Mouse (Mus musculus) neutrophil, adult 59 days (primary cell): ENCODE measurements around the gene Gtf2h5. TPM values are rescaled to one million over a fixed set of nuclear protein-coding genes. Genes with fewer than 3 reads are reported as not detected.

Experiments used
- total RNA-seq, 2 experiments: library from RNA; stranded (reverse); gene quantifications; 1 replicate in 1 of 2; 2 replicates in 1 of 2; pipeline ENCODE4 v1.2.4; 2023

The Gtf2h5 gene
- total RNA-seq = 10 to 100 TPM; 33.8 to 42.5 TPM

GRCm38 (mm10) chr17:6079287-6080122, at the start of gene Gtf2h5, which contains the start of gene Serac1:
TSS of gene Gtf2h5 (plus strand) at chr17:6079786.
TSS of gene Serac1 (minus strand) at chr17:6079741.

DNA sequence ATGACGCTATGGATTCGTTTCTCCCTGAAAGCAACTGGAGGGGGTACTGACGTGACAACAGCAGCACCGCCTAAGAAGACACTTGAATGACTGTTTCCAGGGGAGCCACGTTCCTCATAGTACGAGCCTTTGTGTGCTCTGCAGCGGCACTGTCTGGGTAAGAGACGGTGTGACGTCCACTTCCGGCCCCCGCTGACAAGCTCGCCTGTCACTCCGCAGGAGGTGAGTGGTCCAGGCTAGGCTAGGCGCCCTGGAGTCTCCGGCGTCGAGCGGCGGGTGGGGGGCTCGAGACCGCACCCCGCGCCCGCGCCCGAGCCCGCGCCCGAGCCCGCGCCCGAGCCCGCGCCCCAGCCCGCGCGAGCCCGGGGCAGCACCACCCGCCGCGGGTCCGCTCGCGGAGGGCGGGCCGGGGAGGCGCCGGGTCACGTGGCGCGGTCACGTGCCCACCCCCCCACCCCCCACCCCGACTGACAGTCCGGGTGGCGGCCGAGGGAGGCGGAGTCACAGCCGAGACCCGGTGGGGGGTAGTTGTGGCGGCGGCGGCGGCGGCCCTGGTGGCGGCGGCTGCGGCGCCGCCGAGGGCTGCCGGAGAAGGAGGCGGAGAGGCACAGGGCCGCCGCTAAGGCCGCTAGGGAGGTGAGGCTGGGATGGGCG, 26.9 kb downstream of the Gtf2h5 start, which contains the start of gene Tulp4:
TSS of gene Tulp4 (plus strand) at position 77 of the 654 bp plus-strand sequence.

Other genes with a start within 250 kb of the Gtf2h5 start
- gene Snx9, start 238.5 kb upstream of the Gtf2h5 start, total RNA-seq = 10 to 100 TPM; 26.0 to 28.2 TPM
- 10 to 100 TPM; 22.6 to 25.1 TPM for gene Synj2, start 138.5 kb upstream of the Gtf2h5 start, total RNA-seq
- gene Serac1, start within 50 bp of the Gtf2h5 start, total RNA-seq = 1 to 10 TPM; 3.9 to 5.7 TPM
- gene Tulp4, start 26.7 kb downstream of the Gtf2h5 start, total RNA-seq = 10 to 100 TPM; 11.1 to 14.3 TPM
- gene Tmem181a, start 177.1 kb downstream of the Gtf2h5 start, total RNA-seq = 1 to 10 TPM; 7.7 to 9.1 TPM
- 10 to 100 TPM in 1 of 2 experiments, 1 to 10 TPM in 1; 8.0 to 11.1 TPM for gene Dynlt1a, start 237.7 kb downstream of the Gtf2h5 start, total RNA-seq